Mouse (Mus musculus): ENCODE data around the gene Serinc1. TPM values are rescaled to one million over a fixed set of nuclear protein-coding genes. Genes with fewer than 3 reads are reported as not detected.
"Not testable (repeated sequence)": the region's sequence is repeated elsewhere in the genome, so short reads cannot be mapped to it uniquely, and the experiment has no call there.

The Serinc1 gene
- polyA plus RNA-seq (2015; fragmentation: Nextera tagmentation; extraction: Ambion mirVana): 139 and 149 TPM in 2 replicates

- Histone ChIP-seq H3K4me3 (peak within 1 kb of the TSS; percentile 96), H3K9me3 (replicated peaks) (no peaks in the 10 kb centered on the region), H3K4me2 (peak within 1 kb of the TSS; percentile 58), H3K27ac (peak within 1 kb of the TSS; percentile 95), H3K36me3 (peaks cover 3% of the 10 kb centered on the region), H3K4me1 (replicated peaks) (peaks cover 17% of the 10 kb centered on the region), H3K27me3 (no peaks in the 10 kb centered on the region), H3K9ac (peak within 1 kb of the TSS; percentile 94)
- peak; percentile 99 for ATAC-seq (replicated peaks; ENCODE audit: insufficient number of reproducible peaks, insufficient read depth, low FRiP score, low read depth)
- WGBS: 12% methylated on average over 49 of the region's 49 CpGs
These were observed at the start of gene Serinc1 for GRCm38 (mm10) chr10:57532218-57533101. Gene Serinc1, minus strand, starts transcription at chr10:57532530.

GRCm38 (mm10) chr10:57576721-57577120 is 44.4 kb upstream of the Serinc1 start:
- no peaks in the 10 kb centered on the region for H3K27me3 ChIP-seq
- no peaks in the 10 kb centered on the region for H3K4me1 ChIP-seq (replicated peaks)
- no peak overlapping the region for H3K4me2 ChIP-seq
- 68% methylated on average over 2 of the region's 2 CpGs for WGBS
- no peak overlapping the region for H3K4me3 ChIP-seq
- no peak overlapping the region for H3K27ac ChIP-seq
- no peak overlapping the region for H3K9ac ChIP-seq
- no peaks in the 10 kb centered on the region for H3K9me3 ChIP-seq (replicated peaks)
- no peak for ATAC-seq (replicated peaks; ENCODE audit: insufficient number of reproducible peaks, insufficient read depth, low FRiP score, low read depth)
- H3K36me3 ChIP-seq: no peaks in the 10 kb centered on the region

GRCm38 (mm10) chr10:57572130-57572529 is 39.8 kb upstream of the Serinc1 start:
- H3K9me3 ChIP-seq (replicated peaks): no peaks in the 10 kb centered on the region
- H3K4me2 ChIP-seq: no peak overlapping the region
- H3K4me1 ChIP-seq (replicated peaks): no peaks in the 10 kb centered on the region
- H3K36me3 ChIP-seq: no peaks in the 10 kb centered on the region
- no peaks in the 10 kb centered on the region for H3K27me3 ChIP-seq
- WGBS: 68% methylated on average over 4 of the region's 4 CpGs
- ATAC-seq (replicated peaks; ENCODE audit: insufficient number of reproducible peaks, insufficient read depth, low FRiP score, low read depth): no peak
- no peak overlapping the region for H3K4me3 ChIP-seq
- no peak overlapping the region for H3K9ac ChIP-seq
- no peak overlapping the region for H3K27ac ChIP-seq

- Histone ChIP-seq H3K36me3 (no peaks in the 10 kb centered on the region), H3K9me3 (replicated peaks) (no peaks in the 10 kb centered on the region), H3K4me1 (replicated peaks) (no peaks in the 10 kb centered on the region), H3K27me3 (no peaks in the 10 kb centered on the region), H3K4me2 (no peak overlapping the region), H3K9ac (no peak overlapping the region), H3K4me3 (no peak overlapping the region), H3K27ac (no peak overlapping the region)
- no peak for ATAC-seq (replicated peaks; ENCODE audit: insufficient number of reproducible peaks, insufficient read depth, low FRiP score, low read depth)
- 40% methylated on average over 8 of the region's 8 CpGs for WGBS
These were observed 38.9 kb upstream of the Serinc1 start for GRCm38 (mm10) chr10:57571211-57571730.

- no peak overlapping the region for H3K9ac ChIP-seq
- no peaks in the 10 kb centered on the region for H3K27me3 ChIP-seq
- ATAC-seq (replicated peaks; ENCODE audit: insufficient number of reproducible peaks, insufficient read depth, low FRiP score, low read depth): no peak
- H3K4me3 ChIP-seq: no peak overlapping the region
- no peaks in the 10 kb centered on the region for H3K36me3 ChIP-seq
- H3K4me2 ChIP-seq: no peak overlapping the region
- no peaks in the 10 kb centered on the region for H3K4me1 ChIP-seq (replicated peaks)
- no peaks in the 10 kb centered on the region for H3K9me3 ChIP-seq (replicated peaks)
- no peak overlapping the region for H3K27ac ChIP-seq
- 77% methylated on average over 13 of the region's 13 CpGs for WGBS
These were observed 36.9 kb upstream of the Serinc1 start for GRCm38 (mm10) chr10:57569023-57569931.

- H3K4me2 ChIP-seq: no peak overlapping the region
- no peak overlapping the region for H3K9ac ChIP-seq
- 21% methylated on average over 1 of the region's 1 CpGs for WGBS
- no peaks in the 10 kb centered on the region for H3K27me3 ChIP-seq
- ATAC-seq (replicated peaks; ENCODE audit: insufficient number of reproducible peaks, insufficient read depth, low FRiP score, low read depth): no peak
- H3K4me1 ChIP-seq (replicated peaks): no peaks in the 10 kb centered on the region
- H3K27ac ChIP-seq: no peak overlapping the region
- H3K36me3 ChIP-seq: no peaks in the 10 kb centered on the region
- H3K9me3 ChIP-seq (replicated peaks): no peaks in the 10 kb centered on the region
- no peak overlapping the region for H3K4me3 ChIP-seq
These were observed 33.9 kb upstream of the Serinc1 start for GRCm38 (mm10) chr10:57566221-57566620.

GRCm38 (mm10) chr10:57557597-57557996 is 25.3 kb upstream of the Serinc1 start:
- no peak overlapping the region for H3K4me3 ChIP-seq
- H3K4me2 ChIP-seq: no peak overlapping the region
- H3K4me1 ChIP-seq (replicated peaks): no peaks in the 10 kb centered on the region
- no peaks in the 10 kb centered on the region for H3K9me3 ChIP-seq (replicated peaks)
- 83% methylated on average over 5 of the region's 5 CpGs for WGBS
- no peaks in the 10 kb centered on the region for H3K36me3 ChIP-seq
- ATAC-seq (replicated peaks; ENCODE audit: insufficient number of reproducible peaks, insufficient read depth, low FRiP score, low read depth): no peak
- no peak overlapping the region for H3K9ac ChIP-seq
- H3K27ac ChIP-seq: no peak overlapping the region
- no peaks in the 10 kb centered on the region for H3K27me3 ChIP-seq

- no peaks in the 10 kb centered on the region for H3K4me1 ChIP-seq (replicated peaks)
- no peaks in the 10 kb centered on the region for H3K36me3 ChIP-seq
- H3K9me3 ChIP-seq (replicated peaks): no peaks in the 10 kb centered on the region
- no peak overlapping the region for H3K4me3 ChIP-seq
- no peaks in the 10 kb centered on the region for H3K27me3 ChIP-seq
- H3K4me2 ChIP-seq: no peak overlapping the region
- no peak overlapping the region for H3K9ac ChIP-seq
- ATAC-seq (replicated peaks; ENCODE audit: insufficient number of reproducible peaks, insufficient read depth, low FRiP score, low read depth): no peak
- 65% methylated on average over 1 of the region's 1 CpGs for WGBS
- no peak overlapping the region for H3K27ac ChIP-seq
These were observed 21.4 kb upstream of the Serinc1 start for GRCm38 (mm10) chr10:57553719-57554118.

- H3K4me3 ChIP-seq: no peak overlapping the region
- no peak overlapping the region for H3K27ac ChIP-seq
- no peaks in the 10 kb centered on the region for H3K27me3 ChIP-seq
- no peak overlapping the region for H3K9ac ChIP-seq
- no peak for ATAC-seq (replicated peaks; ENCODE audit: insufficient number of reproducible peaks, insufficient read depth, low FRiP score, low read depth)
- H3K36me3 ChIP-seq: no peaks in the 10 kb centered on the region
- 76% methylated on average over 4 of the region's 4 CpGs for whole genome bisulfite sequencing
- H3K9me3 ChIP-seq (replicated peaks): no peaks in the 10 kb centered on the region
- H3K4me2 ChIP-seq: no peak overlapping the region
- H3K4me1 ChIP-seq (replicated peaks): no peaks in the 10 kb centered on the region
These were observed 17.3 kb upstream of the Serinc1 start for GRCm38 (mm10) chr10:57549631-57550030.

- not testable (repeated sequence) for H3K36me3 ChIP-seq; H3K9ac ChIP-seq; H3K9me3 ChIP-seq (replicated peaks); H3K4me1 ChIP-seq (replicated peaks); ATAC-seq (replicated peaks; ENCODE audit: insufficient number of reproducible peaks, insufficient read depth, low FRiP score, low read depth); H3K4me3 ChIP-seq; H3K27ac ChIP-seq; H3K4me2 ChIP-seq; H3K27me3 ChIP-seq
- WGBS: 82% methylated on average over 9 of the region's 9 CpGs
These were observed 11.6 kb upstream of the Serinc1 start for GRCm38 (mm10) chr10:57543890-57544289.

GRCm38 (mm10) chr10:57531616-57532217 is 613 bp downstream of the Serinc1 start:
- Histone ChIP-seq H3K9me3 (replicated peaks) (no peaks in the 10 kb centered on the region), H3K9ac (peak overlapping the region; percentile 94), H3K27me3 (no peaks in the 10 kb centered on the region), H3K4me2 (peak overlapping the region; percentile 58), H3K27ac (peak overlapping the region; percentile 95), H3K36me3 (peaks cover 10% of the 10 kb centered on the region), H3K4me1 (replicated peaks) (peaks cover 19% of the 10 kb centered on the region), H3K4me3 (peak overlapping the region; percentile 96)
- 3% methylated on average over 28 of the region's 28 CpGs for WGBS
- no peak for ATAC-seq (replicated peaks; ENCODE audit: insufficient number of reproducible peaks, insufficient read depth, low FRiP score, low read depth)
